Mouse (Mus musculus) layer of hippocampus, adult 9-11 months (tissue): ENCODE measurements around the gene Slc30a3.

Experiments used
- DNase-seq: peaks from one replicate; pipeline ENCODE4 v3.0.0; 2022

The Slc30a3 gene

GRCm38 (mm10) chr5:31108000-31108490 is at the start of gene Slc30a3:
Gene Slc30a3 (minus strand): TSS chr5:31108237.
- no peak for DNase-seq

GRCm38 (mm10) chr5:31154152-31154553 is 46.1 kb upstream of the Slc30a3 start, which contains the start of gene Mpv17:
Gene Mpv17 (minus strand): TSS chr5:31154251.
- DNase-seq, result peak; percentile 87

DNA sequence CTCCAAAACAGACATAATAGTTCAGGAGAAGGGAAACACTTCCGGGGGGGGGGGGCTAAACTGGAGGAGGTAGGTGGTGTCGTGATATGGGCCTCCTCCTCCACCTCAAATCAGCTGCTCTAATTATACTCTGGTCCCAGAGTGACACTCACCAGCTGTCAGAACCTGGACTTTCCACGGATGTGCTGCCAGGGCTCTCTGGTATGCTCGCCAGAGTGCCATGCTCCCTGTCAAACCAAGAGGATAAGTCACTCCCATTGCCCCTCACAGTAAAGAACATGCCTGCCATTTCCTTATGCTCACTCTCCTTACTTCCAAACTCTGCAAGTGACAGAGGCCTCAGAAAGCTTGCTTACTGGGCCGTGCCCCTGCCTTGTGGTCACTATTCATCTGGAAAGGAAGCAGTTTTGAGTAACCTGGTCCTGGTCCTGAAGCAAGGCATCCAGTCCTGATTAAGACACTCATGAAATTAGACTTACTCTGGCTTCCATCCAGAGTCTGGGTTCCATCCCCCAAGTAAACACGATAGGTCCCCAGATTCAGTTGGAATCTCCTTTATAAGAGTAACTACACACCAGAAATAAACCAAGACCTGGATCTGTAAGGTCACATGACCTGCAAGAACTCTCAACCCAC is 45.6 kb upstream of the Slc30a3 start:
- no peak for DNase-seq

DNA sequence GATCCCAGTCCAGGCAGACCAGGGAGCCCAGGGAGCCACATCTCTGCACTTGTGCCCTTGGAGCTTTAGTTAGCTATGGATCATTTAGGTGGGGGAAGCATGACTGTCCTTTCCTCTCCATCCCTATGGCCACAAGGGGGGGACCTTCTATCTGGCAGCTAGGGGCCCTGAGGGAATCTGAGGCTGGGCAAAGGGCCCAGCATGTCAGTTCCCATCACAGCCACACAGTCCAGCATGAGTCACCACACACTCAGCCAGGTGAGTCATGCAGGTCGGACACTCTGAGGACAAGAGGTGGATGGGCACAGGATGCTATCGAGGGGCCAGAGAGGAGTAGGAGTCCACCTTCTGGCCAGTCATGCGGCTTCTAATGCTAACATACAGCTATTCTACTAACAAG is 43.7 kb upstream of the Slc30a3 start:
- no peak for DNase-seq

DNA sequence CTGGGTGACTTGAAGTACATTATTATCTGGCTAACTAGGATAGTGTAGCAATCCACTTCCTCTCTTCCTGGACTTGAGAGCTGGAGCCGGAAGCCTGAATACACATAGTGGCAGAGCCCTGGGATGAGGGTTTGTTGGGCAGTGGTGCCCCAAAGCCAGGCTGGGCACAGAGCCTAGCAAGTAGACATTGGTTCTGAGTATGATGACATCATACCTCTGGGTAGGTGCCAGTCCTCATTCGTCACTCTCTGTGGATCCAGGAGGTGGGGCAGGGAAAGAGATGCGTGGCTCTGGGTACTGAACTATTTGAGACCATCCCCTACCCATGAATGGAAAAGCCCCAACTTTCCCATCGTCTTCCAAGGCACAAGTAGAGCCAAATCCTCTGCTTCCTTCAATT is 41.7 kb upstream of the Slc30a3 start:
- no peak for DNase-seq

- no peak for DNase-seq
Observed at GRCm38 (mm10) chr5:31138968-31139425, 31.0 kb upstream of the Slc30a3 start.

GRCm38 (mm10) chr5:31138241-31138967 is 30.4 kb upstream of the Slc30a3 start, which contains the start of gene Ucn:
Gene Ucn (minus strand): TSS chr5:31138829.
- no peak for DNase-seq

- DNase-seq, result no peak
Observed at GRCm38 (mm10) chr5:31137658-31138057, 29.6 kb upstream of the Slc30a3 start.

GRCm38 (mm10) chr5:31136730-31137424 is 28.8 kb upstream of the Slc30a3 start:
- DNase-seq, result no peak

GRCm38 (mm10) chr5:31126050-31126449 is 18.0 kb upstream of the Slc30a3 start:
- DNase-seq, result no peak

DNA sequence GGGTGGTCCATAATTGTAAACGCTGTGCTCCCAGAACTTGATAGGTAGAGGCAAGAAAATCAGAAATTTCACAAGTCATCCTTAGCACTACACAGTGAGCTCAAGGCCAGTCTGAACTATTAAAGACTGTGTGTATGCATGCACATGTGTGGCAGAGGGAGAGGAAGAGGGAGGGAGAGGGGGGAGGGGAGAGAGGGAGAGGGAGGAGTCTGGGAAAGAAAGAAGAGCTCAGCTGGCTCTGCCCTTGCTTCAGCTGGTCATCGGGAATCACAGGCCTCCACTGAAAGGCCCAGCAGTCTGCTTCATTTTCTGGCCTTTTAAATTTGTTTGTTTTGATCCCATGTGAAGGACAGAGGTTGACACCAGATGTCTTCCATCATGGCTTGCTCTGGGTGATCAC is 15.4 kb upstream of the Slc30a3 start:
- DNase-seq, result no peak

- no peak for DNase-seq
Observed at GRCm38 (mm10) chr5:31121111-31121510, 13.1 kb upstream of the Slc30a3 start.

- no peak for DNase-seq
Observed at GRCm38 (mm10) chr5:31116912-31117311, 8.9 kb upstream of the Slc30a3 start.

DNA sequence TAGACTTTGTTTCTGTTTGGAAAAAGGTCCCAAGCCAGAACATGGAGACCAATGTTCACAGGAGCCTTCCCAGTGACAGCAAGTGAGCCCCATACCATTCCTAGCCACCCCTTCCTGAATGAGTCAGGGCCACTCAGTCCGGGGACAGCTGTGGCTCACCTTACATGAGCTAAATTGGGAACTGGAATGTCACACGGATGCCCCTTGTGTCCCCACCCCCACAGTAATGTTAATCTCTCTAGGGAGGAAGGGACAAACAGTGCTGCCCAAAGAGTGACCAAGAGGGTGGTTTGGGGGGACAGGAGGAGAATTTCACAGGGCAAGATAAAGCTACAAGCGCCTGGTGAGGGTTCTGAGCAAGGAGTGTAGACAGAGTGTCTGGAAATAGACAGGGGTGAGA is 8.3 kb upstream of the Slc30a3 start, which contains the start of gene Trim54:
Gene Trim54, plus strand, starts transcription at position 359 of the 400 bp plus-strand sequence.
- no peak for DNase-seq

DNA sequence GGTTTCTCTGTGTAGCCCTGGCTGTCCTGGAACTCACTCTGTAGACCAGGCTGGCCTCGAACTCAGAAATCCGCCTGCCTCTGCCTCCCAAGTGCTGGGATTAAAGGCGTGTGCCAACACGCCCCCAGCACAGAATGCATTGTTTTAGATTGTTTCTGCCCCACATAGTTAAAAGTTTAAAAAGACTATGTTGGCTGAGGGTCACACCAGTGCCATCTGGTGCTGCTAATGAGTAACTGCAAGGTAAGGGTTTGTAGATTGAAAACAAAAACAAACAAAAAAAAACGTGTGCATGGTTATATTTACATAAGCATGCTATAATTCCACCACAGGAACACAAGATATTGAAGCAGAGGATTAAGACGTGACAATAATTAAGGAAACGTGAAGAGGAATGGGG is 2.7 kb upstream of the Slc30a3 start:
- DNase-seq, result no peak

GRCm38 (mm10) chr5:31105814-31106335 is 2.2 kb downstream of the Slc30a3 start, which contains the start of gene Dnajc5g:
Gene Dnajc5g (plus strand): TSS chr5:31106285.
- DNase-seq, result no peak

DNA sequence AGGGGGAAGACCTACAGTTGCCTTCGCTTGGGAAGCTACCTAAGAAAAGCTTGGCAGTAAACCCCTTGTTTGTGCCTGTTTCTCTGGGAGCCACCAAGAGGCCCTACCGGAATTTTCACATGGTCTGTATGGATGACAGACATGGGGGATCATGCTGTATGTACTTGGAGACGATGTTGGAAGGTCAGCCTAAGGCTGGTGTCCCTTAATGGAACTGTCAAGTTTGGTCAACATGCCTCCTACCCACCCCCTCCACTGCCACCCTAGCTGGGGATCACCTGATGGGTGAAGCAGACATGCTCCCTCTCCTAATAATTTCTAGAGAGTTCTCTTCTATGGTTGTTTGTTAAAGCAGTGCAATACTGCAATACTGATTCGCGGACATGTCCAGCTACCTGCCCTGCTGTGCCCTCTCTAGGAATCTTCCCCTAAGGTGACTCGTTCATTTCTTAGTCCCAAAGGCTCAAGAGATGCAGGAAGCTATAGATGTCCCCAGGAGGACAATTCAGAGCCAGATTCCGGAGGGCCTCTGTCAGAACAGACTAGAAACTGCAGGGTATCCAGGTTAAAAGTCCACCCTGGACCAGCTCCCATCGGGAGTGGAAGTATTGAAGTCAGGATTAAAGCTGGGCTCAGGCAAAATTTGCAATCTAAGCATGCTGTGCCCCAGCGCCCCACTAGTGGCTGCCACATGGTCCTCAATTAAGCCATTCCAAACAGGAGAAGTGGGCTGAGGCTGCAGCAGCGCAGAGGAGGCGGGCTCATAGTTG is 12.1 kb downstream of the Slc30a3 start:
- DNase-seq, result no peak

DNA sequence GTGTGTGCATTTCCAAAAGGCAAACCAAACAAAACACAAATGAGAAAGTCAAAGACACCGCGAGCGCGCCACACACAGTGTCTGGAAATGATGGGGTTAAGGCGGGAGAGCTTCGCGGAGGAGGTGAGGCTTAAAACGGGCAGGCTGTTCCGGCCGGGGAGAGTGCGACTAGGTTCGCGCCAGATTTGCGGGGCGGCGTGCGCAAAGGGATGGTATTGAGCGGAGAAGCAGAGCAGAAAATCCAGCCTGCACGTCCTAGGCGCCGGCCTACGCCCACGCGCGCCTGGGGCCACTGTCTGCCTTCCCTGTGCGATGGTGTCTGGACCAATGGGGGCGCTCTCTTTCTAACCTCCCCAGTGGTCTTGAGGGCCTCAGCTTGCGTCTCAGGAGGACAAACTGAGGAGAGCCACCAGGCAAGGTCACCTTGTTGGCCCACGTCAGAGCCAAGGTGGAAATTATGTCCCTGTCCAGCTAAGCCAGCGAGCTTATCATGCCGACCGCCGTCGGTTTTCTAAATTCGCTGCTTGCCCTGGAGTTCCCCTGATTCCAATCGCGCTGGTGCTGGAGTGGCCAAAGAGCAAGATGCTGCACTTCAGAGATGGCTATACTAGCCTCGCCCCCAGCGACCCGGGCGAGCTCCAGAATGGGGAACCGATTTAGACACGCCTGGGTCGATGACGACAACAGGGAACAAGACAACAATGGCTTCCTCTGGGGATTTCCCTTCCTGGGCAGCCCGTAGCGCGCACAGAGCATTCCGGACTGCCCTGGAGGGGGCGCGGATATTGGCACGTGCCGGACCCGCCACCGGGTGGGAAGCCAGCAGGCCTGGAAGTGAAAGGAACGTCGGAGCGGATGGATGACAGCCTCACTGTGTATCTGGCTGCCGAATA is 13.0 kb downstream of the Slc30a3 start:
- DNase-seq, result peak; percentile 48

GRCm38 (mm10) chr5:31094100-31094798 is 13.8 kb downstream of the Slc30a3 start:
- no peak for DNase-seq
